Mouse (Mus musculus) liver, adult 2 months (tissue): ENCODE measurements around the gene Rap1gds1. TPM values are rescaled to one million over a fixed set of nuclear protein-coding genes. Genes with fewer than 3 reads are reported as not detected.
A peak's percentile ranks its signal among the peaks of the same experiment; 100 is the strongest.

Experiments used
- DNase-seq: peaks from one replicate; pipeline ENCODE4 v3.0.0-alpha.2; 2011; ENCODE audit warnings: low read depth, low spot score; ENCODE audit errors: extremely low read depth
- H3K27ac ChIP-seq: fragments of 200-500 bp; replicated peaks from 2 replicates; pipeline ENCODE4 v1.5.1; 2012; ENCODE audit warnings: low read depth, mild to moderate bottlenecking, control low read depth, inconsistent platforms, low read length; ENCODE audit not compliant: insufficient read depth
- H3K27me3 ChIP-seq: fragments of 200-500 bp; 2 replicates; pipeline ENCODE4 v1.6.1; 2012; ENCODE audit warnings: mild to moderate bottlenecking, moderate library complexity, low read length, inconsistent platforms; ENCODE audit not compliant: control insufficient read depth, insufficient read depth
- H3K36me3 ChIP-seq: fragments of 200-500 bp; 2 replicates; pipeline ENCODE4 v1.6.1; 2012; ENCODE audit warnings: low read length, inconsistent platforms; ENCODE audit not compliant: control insufficient read depth, insufficient read depth
- H3K4me1 ChIP-seq: fragments of 200-500 bp; 2 replicates; pipeline ENCODE4 v1.6.1; 2011; ENCODE audit warnings: low read length; ENCODE audit not compliant: control insufficient read depth, insufficient read depth
- H3K4me3 ChIP-seq: fragments of 200-500 bp; 2 replicates; pipeline ENCODE4 v1.5.1; 2011; ENCODE audit warnings: low read depth, mild to moderate bottlenecking, control low read depth, low read length, moderate library complexity; ENCODE audit not compliant: insufficient read depth
- H3K79me2 ChIP-seq: fragments of 200-500 bp; 2 replicates; pipeline ENCODE4 v1.6.1; 2012; ENCODE audit warnings: inconsistent platforms, mild to moderate bottlenecking, low read length, moderate library complexity; ENCODE audit not compliant: control insufficient read depth, insufficient read depth
- H3K9ac ChIP-seq: fragments of 200-500 bp; 2 replicates; pipeline ENCODE4 v1.6.1; 2012; ENCODE audit warnings: low read depth, mild to moderate bottlenecking, control low read depth, inconsistent platforms, low read length
- CTCF ChIP-seq: fragments of 200-500 bp; IDR thresholded peaks from 2 replicates; pipeline ENCODE4 v1.5.1; 2011; ENCODE audit warnings: low read depth, low read length, control low read depth
- POLR2A ChIP-seq: fragments of 200-500 bp; IDR thresholded peaks from 2 replicates; pipeline ENCODE4 v1.6.1; 2011; ENCODE audit warnings: low read length, control low read depth; ENCODE audit not compliant: insufficient read depth; ENCODE audit errors: extremely low read depth
- WGBS: fragments of 180-500 bp; shearing (Covaris S2); methylation state at CpG from one replicate; pipeline ENCODE4 v1.1.7; 2018; 5-methylcytosine and 5-hydroxymethylcytosine counted together
- polyA plus RNA-seq: library from polyadenylated mRNA; depleted of rRNA; stranded (reverse); fragments of >200 nt; gene quantifications from 2 replicates; pipeline ENCODE4 v1.2.3, GENCODE M21; 2012; rRNA removed
- total RNA-seq: library from RNA; depleted of rRNA; stranded (reverse); fragments of >200 nt; gene quantifications from 2 replicates; pipeline ENCODE4 v1.2.3, GENCODE M21; 2014; rRNA removed

The Rap1gds1 gene
- total RNA-seq (13.9 and 16.6 TPM in 2 replicates), polyA plus RNA-seq (6.7 and 7.7 TPM in 2 replicates)

DNA sequence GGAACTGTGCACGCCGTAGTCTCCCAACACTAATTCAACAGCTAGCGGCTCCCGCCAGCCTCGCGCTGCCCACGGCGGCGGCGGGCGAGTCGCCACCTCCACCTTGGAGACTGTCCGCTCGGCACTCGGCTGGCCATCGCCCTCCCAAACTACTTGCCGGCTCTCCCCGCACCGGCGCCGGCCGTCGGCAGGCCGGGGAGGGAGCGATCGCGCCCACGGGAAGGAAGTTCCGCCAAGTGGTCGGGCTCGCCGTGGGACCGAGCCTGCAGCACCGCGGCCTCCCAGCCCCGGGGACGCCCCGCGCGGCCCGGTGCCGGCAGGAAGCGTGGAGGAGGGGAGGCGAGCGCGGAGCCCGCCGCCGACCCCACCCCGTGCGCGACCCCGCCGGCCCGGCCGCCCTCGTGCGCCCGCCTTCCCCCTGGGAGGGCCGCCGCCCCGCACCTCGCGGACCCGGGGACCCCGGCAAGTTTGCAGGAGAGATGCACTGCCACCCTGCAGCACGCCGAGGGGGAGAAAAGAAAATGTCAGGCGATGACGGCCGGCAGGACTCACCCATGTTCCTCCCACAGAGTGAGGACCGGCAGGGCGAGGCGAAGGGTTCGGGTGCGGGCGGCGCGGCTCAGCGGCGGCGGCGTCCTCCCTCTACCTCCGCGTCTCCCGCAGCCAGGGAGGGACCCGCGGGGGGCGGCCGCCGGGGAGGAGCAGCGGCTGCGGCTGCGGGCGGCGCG, at the start of gene Rap1gds1:
Gene Rap1gds1, minus strand, starts transcription at position 718 of the 728 bp plus-strand sequence.
- under 1% methylated on average over 72 of the region's 97 CpGs for WGBS
- no peaks in the 10 kb centered on the region for H3K27me3 ChIP-seq
- H3K4me3 ChIP-seq = peak within 1 kb of the TSS; percentile 99
- TF ChIP-seq CTCF (no peak), POLR2A (0 out of 2 replicates have a peak, but pooled peaks have one; percentile 7)
- peak within 1 kb of the TSS; percentile 99 for H3K9ac ChIP-seq
- H3K36me3 ChIP-seq = no peaks in the 10 kb centered on the region
- DNase-seq = peak; percentile 13
- peaks cover 5% of the 10 kb centered on the region for H3K4me1 ChIP-seq
- H3K79me2 ChIP-seq = peaks cover 4% of the 10 kb centered on the region
- peak within 1 kb of the TSS; percentile 93 for H3K27ac ChIP-seq

- Histone ChIP-seq H3K4me3 (no peak overlapping the region), H3K9ac (no peak overlapping the region), H3K27ac (no peak overlapping the region), H3K79me2 (no peaks in the 10 kb centered on the region), H3K4me1 (no peaks in the 10 kb centered on the region), H3K36me3 (no peaks in the 10 kb centered on the region), H3K27me3 (no peaks in the 10 kb centered on the region; the same call in 1 of the 2 replicates)
- TF ChIP-seq POLR2A = no peak
- no peak for TF ChIP-seq CTCF
- no peak for DNase-seq
Observed at GRCm38 (mm10) chr3:139118446-139118845, 43.4 kb upstream of the Rap1gds1 start.

GRCm38 (mm10) chr3:139116733-139117337, 41.8 kb upstream of the Rap1gds1 start:
- Histone ChIP-seq H3K36me3 (no peaks in the 10 kb centered on the region), H3K9ac (no peak overlapping the region), H3K79me2 (no peaks in the 10 kb centered on the region), H3K4me3 (no peak overlapping the region), H3K27ac (no peak overlapping the region), H3K4me1 (no peaks in the 10 kb centered on the region), H3K27me3 (no peaks in the 10 kb centered on the region; the same call in 1 of the 2 replicates)
- DNase-seq = no peak
- no peak for TF ChIP-seq CTCF
- no peak for TF ChIP-seq POLR2A
- WGBS = 92% methylated on average over 9 of the region's 9 CpGs

- no peaks in the 10 kb centered on the region for H3K79me2 ChIP-seq
- no peak for TF ChIP-seq POLR2A
- TF ChIP-seq CTCF = no peak
- WGBS = 62% methylated on average over 3 of the region's 3 CpGs
Observed at GRCm38 (mm10) chr3:139112335-139112973, 37.5 kb upstream of the Rap1gds1 start.

GRCm38 (mm10) chr3:139111877-139112276, 36.9 kb upstream of the Rap1gds1 start:
- Histone ChIP-seq H3K4me1 (no peaks in the 10 kb centered on the region), H3K27me3 (no peaks in the 10 kb centered on the region), H3K9ac (no peak overlapping the region), H3K36me3 (no peaks in the 10 kb centered on the region), H3K4me3 (no peak overlapping the region), H3K27ac (no peak overlapping the region), H3K79me2 (no peaks in the 10 kb centered on the region)
- WGBS = 79% methylated on average over 2 of the region's 2 CpGs
- DNase-seq = no peak
- TF ChIP-seq POLR2A (no peak), CTCF (no peak)

More at GRCm38 (mm10) chr3:139112335-139112973, 37.5 kb upstream of the Rap1gds1 start:
- Histone ChIP-seq H3K9ac (no peak overlapping the region), H3K27me3 (no peaks in the 10 kb centered on the region), H3K27ac (no peak overlapping the region), H3K4me3 (no peak overlapping the region), H3K36me3 (no peaks in the 10 kb centered on the region), H3K4me1 (no peaks in the 10 kb centered on the region)
- no peak for DNase-seq

DNA sequence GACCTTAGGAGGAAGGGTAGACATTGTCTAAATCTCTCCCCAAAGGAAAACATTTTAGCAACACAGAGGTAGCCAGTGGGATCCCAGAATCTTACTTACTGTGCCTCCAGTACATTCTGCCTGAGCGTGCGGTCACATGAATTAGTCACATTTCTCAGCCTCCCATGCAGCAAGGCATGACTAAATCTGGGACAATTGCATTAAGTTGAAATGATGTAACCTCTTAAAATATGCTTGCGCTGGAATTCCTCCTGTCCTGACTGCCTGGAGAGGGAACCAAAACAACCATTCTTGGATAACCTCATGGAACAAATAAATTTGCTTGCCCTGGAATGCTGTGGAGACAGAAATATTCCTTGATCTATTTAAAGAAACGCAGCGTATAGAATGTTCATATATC, 33.2 kb upstream of the Rap1gds1 start:
- H3K27ac ChIP-seq = no peak overlapping the region
- WGBS = 97% methylated on average over 5 of the region's 5 CpGs
- H3K9ac ChIP-seq = no peak overlapping the region
- no peaks in the 10 kb centered on the region for H3K79me2 ChIP-seq
- H3K4me3 ChIP-seq = no peak overlapping the region
- DNase-seq = no peak
- no peaks in the 10 kb centered on the region for H3K27me3 ChIP-seq
- H3K4me1 ChIP-seq = no peaks in the 10 kb centered on the region
- H3K36me3 ChIP-seq = no peaks in the 10 kb centered on the region
- TF ChIP-seq CTCF (no peak), POLR2A (no peak)
